Mouse (Mus musculus): ENCODE measurements at regions not wholly inside any gene's neighbourhood (a gene's known extent, or its start where the extent isn't known, plus 50 kb on each side); places are given as distances from the start of the nearest gene placed in this dataset.

GRCm38 (mm10) chr9:61084655-61085230 is 287.4 kb upstream of the Tle3 start:
- DNase-seq (ENCODE audit: low spot score in 2 of 2) = no peak

GRCm38 (mm10) chr9:61087035-61087434 is 285.1 kb upstream of the Tle3 start:
- no peak for DNase-seq (ENCODE audit: low spot score in 2 of 2)

GRCm38 (mm10) chr9:61089066-61089686 is 283.0 kb upstream of the Tle3 start:
- no peak for DNase-seq (ENCODE audit: low spot score in 2 of 2)

GRCm38 (mm10) chr9:61091036-61091435 is 281.1 kb upstream of the Tle3 start:
- DNase-seq (ENCODE audit: low spot score in 2 of 2) = no peak

GRCm38 (mm10) chr9:61092834-61093479 is 279.2 kb upstream of the Tle3 start:
- DNase-seq (ENCODE audit: low spot score in 2 of 2) = peak; percentile 44 to 68

- DNase-seq (ENCODE audit: low spot score in 2 of 2) = no peak
These were observed 276.9 kb upstream of the Tle3 start for GRCm38 (mm10) chr9:61095069-61095775.

GRCm38 (mm10) chr9:61101741-61102450 is 270.3 kb upstream of the Tle3 start:
- no peak for DNase-seq (ENCODE audit: low spot score in 2 of 2)

- no peak for DNase-seq (ENCODE audit: low spot score in 2 of 2)
These were observed 269.5 kb upstream of the Tle3 start for GRCm38 (mm10) chr9:61102451-61103358.

GRCm38 (mm10) chr9:61105550-61106280 is 266.5 kb upstream of the Tle3 start:
- peak; percentile 9 to 13 for DNase-seq (ENCODE audit: low spot score in 2 of 2)

- DNase-seq (ENCODE audit: low spot score in 2 of 2) = no peak
These were observed 262.5 kb upstream of the Tle3 start for GRCm38 (mm10) chr9:61109519-61110285.

GRCm38 (mm10) chr9:61111206-61111605 is 261.0 kb upstream of the Tle3 start:
- no peak for DNase-seq (ENCODE audit: low spot score in 2 of 2)

- DNase-seq (ENCODE audit: low spot score in 2 of 2) = no peak
These were observed 260.3 kb upstream of the Tle3 start for GRCm38 (mm10) chr9:61111733-61112415.

- DNase-seq (ENCODE audit: low spot score in 2 of 2) = no peak
These were observed 252.9 kb upstream of the Tle3 start for GRCm38 (mm10) chr9:61119252-61119651.

GRCm38 (mm10) chr9:61120531-61120930 is 251.6 kb upstream of the Tle3 start:
- DNase-seq (ENCODE audit: low spot score in 2 of 2) = no peak

GRCm38 (mm10) chr9:61120931-61121391 is 251.2 kb upstream of the Tle3 start:
- peak in 1 of 2 experiments; percentile 6 for DNase-seq (ENCODE audit: low spot score in 2 of 2)

- DNase-seq (ENCODE audit: low spot score in 2 of 2) = no peak
These were observed 248.7 kb upstream of the Tle3 start for GRCm38 (mm10) chr9:61123431-61123830.

- DNase-seq (ENCODE audit: low spot score in 2 of 2) = no peak
These were observed 246.4 kb upstream of the Tle3 start for GRCm38 (mm10) chr9:61125769-61126168.

GRCm38 (mm10) chr9:61128077-61128476 is 244.1 kb upstream of the Tle3 start:
- no peak for DNase-seq (ENCODE audit: low spot score in 2 of 2)
